Mouse (Mus musculus) brain, adult 2 months (tissue): Measurements from ENCODE around the gene Slc4a2.
A peak's percentile ranks its signal among the peaks of the same experiment; 100 is the strongest.

ENCODE experiments used
- DNase-seq: peaks from one replicate; pipeline ENCODE4 v3.0.0; 2011; ENCODE audit warnings: low read depth, low spot score

Slc4a2 gene

DNA sequence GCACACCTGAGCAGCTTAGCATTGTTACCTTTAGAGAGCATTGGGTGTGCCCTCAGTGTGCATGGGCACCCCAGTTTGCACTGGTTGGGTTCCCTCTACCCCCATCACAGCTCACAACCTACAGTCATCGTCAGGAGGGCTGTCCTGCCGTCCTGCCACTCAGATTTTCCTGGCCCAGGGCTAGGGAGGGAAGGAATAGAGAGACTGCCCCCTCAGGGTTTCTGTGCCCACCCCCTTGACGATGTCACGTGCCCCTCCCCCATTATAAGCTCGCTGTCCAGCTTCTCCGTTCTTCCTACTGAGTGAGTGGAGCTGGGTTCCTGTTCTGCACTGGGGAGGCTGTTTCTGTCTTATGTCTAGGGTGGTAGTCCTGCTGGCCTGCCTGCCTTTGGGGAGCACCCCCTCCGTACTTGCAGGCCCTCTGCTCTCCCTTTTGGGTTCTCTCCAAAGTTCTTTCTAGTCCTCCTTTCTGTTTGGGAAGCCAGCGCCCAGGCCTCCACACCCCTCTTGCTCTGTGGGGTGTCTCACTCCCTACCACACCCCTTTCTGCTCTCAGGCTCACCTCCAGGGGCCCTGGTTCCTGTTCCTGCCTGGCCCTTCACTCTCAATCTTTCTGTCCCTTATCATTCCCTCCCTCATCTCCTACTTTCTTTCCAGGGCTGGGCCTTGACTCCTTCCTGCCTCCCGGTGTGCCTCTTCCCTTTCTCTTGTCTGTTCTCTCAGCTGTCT is 3.1 kb downstream of the Slc4a2 start:
- DNase-seq, result no peak

DNA sequence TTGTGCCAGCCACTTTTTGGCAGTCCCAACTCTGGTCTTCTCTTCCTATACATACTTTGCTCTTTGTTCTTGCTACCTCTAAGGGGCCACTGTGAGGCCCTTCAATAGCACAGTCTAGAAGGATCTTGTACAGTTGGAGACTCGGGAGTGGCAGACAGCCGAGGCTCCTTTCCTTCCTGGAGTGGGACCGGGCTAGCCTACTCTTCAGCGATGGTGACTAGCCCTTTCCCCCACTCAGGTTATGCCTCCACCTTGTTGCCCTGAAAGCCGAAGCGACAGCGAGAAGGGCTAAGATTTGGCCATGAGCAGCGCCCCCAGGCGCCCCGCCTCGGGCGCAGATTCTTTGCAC is 3.6 kb downstream of the Slc4a2 start:
- no peak for DNase-seq

GRCm38 (mm10) chr5:24427981-24428402 is 4.4 kb downstream of the Slc4a2 start:
- DNase-seq, result no peak

- DNase-seq, result no peak
Observed at GRCm38 (mm10) chr5:24428596-24428995, 5.0 kb downstream of the Slc4a2 start.

DNA sequence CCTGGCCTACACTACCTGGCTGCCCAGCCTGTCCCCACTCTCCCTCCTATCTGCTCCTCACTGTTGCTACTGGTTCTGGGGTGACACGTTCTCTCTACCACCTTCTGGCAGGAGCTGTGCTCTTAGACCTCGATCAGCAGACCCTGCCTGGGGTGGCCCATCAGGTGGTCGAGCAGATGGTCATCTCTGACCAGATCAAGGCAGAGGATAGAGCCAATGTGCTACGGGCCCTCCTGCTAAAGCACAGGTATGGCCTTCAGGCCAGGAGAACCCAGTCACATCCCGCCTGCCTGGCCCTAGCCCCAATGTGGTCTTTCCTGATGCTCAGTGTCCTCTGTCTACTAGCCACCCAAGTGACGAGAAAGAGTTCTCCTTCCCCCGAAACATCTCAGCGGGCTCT is 10.4 kb downstream of the Slc4a2 start:
- DNase-seq, result no peak

- no peak for DNase-seq
Observed at GRCm38 (mm10) chr5:24441187-24441586, 17.6 kb downstream of the Slc4a2 start.

GRCm38 (mm10) chr5:24442029-24442428 is 18.4 kb downstream of the Slc4a2 start:
- DNase-seq, result no peak

DNA sequence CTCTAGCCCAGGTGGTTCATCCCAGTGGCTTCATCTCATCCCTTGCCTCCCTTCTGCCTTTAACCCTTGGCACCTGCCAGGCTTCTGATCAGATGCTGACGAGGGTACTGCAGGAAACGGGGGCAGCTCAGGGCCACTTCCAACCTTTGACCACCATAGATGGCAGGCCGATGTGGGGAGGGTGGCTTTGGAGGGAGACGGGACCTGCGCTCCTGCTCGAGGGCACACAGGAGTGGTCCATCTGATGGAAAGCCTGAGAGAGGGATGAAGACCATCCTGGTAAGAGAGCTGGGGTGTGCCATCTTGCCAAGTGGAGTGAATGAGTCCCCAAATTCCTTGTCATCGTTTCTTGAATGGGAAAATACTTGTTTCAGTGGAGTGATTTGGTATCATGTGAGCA is 19.6 kb downstream of the Slc4a2 start:
- DNase-seq, result no peak

- DNase-seq, result no peak
Observed at GRCm38 (mm10) chr5:24443927-24444326, 20.3 kb downstream of the Slc4a2 start.

DNA sequence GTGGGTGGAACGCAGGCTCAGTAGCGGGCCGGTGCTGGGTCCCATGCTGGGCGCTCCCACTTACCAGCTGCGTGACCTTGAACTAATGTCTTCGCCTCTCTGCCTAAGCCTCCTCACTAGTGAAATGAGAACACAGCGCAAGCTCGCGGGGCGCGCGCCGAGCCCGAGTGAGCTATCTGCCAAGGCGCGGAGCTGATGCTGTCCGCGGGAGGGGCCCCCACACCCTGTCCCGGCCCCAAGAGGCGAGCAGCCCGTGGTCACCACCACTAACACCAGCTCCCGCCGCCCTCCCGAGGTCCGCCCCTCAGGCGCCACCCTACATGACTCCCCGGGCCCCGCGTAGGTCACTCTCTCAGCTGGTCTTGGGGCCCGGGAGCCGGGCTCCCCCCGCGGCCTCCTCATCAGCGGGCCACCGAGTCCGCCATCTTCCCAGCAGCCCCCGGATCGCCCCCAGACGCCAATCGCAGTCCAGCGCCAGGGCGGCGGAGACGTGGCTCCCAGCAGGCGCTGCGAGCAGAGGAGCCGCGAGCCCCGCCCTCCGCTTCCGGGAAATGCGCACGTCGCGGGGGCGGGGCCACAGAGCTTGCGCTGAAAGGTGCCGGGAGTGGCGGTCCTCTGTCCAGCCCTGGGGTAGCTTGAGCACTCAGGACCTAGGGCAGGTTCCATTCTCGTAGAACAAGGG is 21.2 kb downstream of the Slc4a2 start, which contains the start of gene Fastk:
Gene Fastk, minus strand, starts transcription at position 542 of the 682 bp plus-strand sequence.
- peak; percentile 98 for DNase-seq

- no peak for DNase-seq
Observed at GRCm38 (mm10) chr5:24445428-24446080, 21.9 kb downstream of the Slc4a2 start.

DNA sequence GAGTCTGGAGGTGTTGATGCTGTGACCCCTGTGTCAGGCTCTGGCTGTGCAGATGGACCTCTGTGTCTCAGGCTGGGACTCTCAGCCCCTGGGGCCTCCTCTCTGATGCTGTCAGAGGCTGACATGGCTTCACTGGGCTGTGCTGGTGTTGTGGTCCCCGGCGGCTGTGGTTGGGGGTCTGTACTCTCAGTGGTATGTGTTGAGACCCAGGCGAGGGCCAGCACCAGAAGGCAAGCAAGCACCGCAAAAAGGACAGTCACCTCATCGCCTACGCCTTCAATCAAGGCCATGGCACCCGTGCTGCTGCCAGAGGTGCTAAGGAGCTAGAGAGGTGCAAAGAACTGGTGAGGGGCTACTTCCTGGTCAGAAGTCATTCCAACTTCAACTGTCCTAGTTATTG is 23.0 kb downstream of the Slc4a2 start:
- DNase-seq, result no peak

- peak; percentile 92 for DNase-seq
Observed at GRCm38 (mm10) chr5:24447624-24448298, 24.1 kb downstream of the Slc4a2 start, which contains the start of gene Tmub1. Tmub1 (minus strand) TSS chr5:24447854.

- peak; percentile 96 for DNase-seq
Observed at GRCm38 (mm10) chr5:24451264-24452029, 27.8 kb downstream of the Slc4a2 start.

GRCm38 (mm10) chr5:24452030-24452690 is 28.5 kb downstream of the Slc4a2 start, which contains the start of gene Agap3:
Agap3 (plus strand) TSS chr5:24452177.
- peak; percentile 64 for DNase-seq

GRCm38 (mm10) chr5:24452691-24453233 is 29.1 kb downstream of the Slc4a2 start:
- peak; percentile 68 for DNase-seq

DNA sequence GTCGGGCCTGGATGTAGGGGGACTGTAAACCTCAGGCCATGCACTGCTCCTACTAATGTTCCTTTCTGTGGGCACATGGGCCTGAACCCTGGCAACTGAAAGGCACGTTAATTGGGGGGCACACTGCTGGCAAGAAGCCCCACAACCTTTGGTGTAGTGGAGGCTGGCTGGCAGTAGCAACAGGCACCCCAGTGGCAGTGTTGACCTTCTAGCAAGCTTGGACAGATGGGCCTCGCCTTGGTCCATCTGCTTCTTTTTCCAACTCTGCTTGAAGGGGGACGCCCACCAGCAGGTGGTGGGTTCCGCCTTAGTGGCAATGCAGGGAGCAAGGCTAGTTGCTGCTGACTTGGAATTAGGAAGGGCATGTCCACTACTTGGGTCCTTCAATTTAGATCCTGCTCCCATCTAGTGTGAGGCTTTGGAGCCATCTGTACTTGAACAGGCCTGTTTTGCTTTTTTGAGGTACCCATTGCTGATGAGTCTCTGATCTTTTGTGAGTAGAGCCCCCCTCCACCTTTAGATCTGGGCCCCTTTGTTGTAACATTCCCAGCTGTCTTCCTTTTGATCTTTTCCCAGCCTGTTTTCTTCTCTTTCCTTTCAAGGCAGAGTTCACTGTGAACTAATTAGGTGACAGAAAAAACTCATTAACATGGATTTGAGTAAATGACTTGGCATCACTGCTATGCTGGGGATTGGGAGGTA is 29.8 kb downstream of the Slc4a2 start:
- peak; percentile 92 for DNase-seq

- no peak for DNase-seq
Observed at GRCm38 (mm10) chr5:24453985-24454303, 30.3 kb downstream of the Slc4a2 start.

- no peak for DNase-seq
Observed at GRCm38 (mm10) chr5:24455076-24455475, 31.4 kb downstream of the Slc4a2 start.

DNA sequence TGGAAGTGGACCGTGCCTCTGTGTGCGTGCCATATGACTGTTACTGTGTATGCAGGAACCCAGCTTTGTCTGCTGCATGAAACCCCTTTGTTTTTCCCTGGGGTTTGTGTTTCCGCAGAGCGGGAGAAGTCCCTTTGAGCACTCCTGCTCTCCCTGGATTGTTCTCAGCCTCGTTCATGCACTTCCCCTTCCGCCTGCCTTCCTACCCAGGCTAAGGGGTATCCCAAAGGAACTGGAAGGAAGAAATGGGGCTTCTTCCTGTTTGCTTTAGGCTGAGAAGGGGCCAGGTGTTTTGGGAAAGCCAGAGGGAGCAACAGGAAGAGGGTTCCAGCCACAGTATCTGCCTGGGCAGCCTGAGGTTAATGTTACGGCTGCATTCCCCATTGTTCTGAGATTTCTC is 32.0 kb downstream of the Slc4a2 start:
- no peak for DNase-seq
